ENCODE assay signal across 11 mouse cellular contexts in genomic region chr9:64507207-64507517, GRCm38 (mm10).
"Had no signal": no experiment of that assay in that cellular context is flagged by ENCODE, and none has a peak within 500 bp of the region (broad histone marks: within the 10 kb centered on the region; RNA-seq: fewer than 3 reads in every experiment).

No protein-coding gene starts in this region.

- DNase-seq: layer of hippocampus, adult 9-11 months; layer of hippocampus, postnatal 36 days; lung, postnatal 10 days; lung, postnatal 4 days; right cerebral cortex, postnatal 14 days; thymus, postnatal 4 days had no signal

- H3K9ac ChIP-seq: limb, embryonic 15.5 days; liver, embryonic 15.5 days; lung, embryonic 14.5 days; midbrain, embryonic 12.5 days; stomach, embryonic 15.5 days had no signal

- H3K27ac ChIP-seq: limb, embryonic 15.5 days; liver, embryonic 15.5 days; midbrain, embryonic 12.5 days; stomach, embryonic 15.5 days had no signal

- H3K4me3 ChIP-seq: limb, embryonic 15.5 days; liver, embryonic 15.5 days; midbrain, embryonic 12.5 days; stomach, embryonic 15.5 days had no signal

- H3K4me2 ChIP-seq: limb, embryonic 15.5 days; liver, embryonic 15.5 days; lung, embryonic 14.5 days; midbrain, embryonic 12.5 days; stomach, embryonic 15.5 days had no signal

- H3K27me3 ChIP-seq: limb, embryonic 15.5 days; stomach, embryonic 15.5 days had no signal

- H3K36me3 ChIP-seq: limb, embryonic 15.5 days; liver, embryonic 15.5 days; midbrain, embryonic 12.5 days; stomach, embryonic 15.5 days had no signal

- H3K4me1 ChIP-seq: liver, embryonic 15.5 days; stomach, embryonic 15.5 days had no signal

- H3K9me3 ChIP-seq: limb, embryonic 15.5 days; liver, embryonic 15.5 days; midbrain, embryonic 12.5 days; stomach, embryonic 15.5 days had no signal
